Mouse (Mus musculus): ENCODE results near the gene Tbp. TPM values are rescaled to one million over a fixed set of nuclear protein-coding genes. Genes with fewer than 3 reads are reported as not detected.

Gene Tbp
- polyA plus RNA-seq (2014; fragmentation: Illumina TruSeq; extraction: RNeasy Lipid Tissue Mini Kit (QIAGEN cat#74804); ENCODE audit: low read depth, low replicate concordance): 11.9 TPM

DNA sequence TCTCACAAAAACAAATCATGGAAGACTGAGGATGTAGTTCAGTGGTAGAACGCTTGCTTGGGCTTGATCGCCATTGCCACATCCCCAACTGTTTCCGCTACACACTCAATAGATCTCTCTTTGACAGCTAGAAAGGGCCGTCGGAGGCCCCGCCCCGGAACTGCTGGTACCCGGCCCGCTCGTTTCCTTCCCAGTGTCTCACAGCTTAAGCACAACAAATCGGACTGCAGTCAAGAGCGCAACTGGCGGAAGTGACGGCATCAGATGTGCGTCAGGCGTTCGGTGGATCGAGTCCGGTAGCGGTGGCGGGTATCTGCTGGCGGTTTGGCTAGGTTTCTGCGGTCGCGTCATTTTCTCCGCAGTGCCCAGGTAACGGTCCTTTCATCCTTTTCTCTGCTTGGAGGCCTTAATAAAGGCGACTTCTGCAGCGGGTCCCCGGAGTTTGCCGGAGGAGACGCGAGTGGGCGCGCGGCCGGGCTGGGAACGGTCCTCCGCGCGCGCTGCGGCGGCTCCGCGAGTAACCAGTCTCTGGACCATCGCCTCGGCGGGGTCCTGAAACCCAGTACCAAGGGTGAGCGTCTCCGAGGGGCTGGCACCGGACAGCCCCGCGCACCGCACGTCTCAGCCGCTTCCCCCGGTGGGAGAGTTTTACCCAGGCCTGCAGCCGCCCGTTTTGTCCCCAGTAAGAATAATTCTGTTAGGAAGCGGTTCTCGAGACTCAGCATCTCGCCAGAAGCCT, at the start of gene Tbp, which contains the start of gene Psmb1:
TSS of gene Tbp (plus strand) at position 233 of the 739 bp plus-strand sequence.
TSS of gene Psmb1 (minus strand) at position 96 of the 739 bp plus-strand sequence.

DNA sequence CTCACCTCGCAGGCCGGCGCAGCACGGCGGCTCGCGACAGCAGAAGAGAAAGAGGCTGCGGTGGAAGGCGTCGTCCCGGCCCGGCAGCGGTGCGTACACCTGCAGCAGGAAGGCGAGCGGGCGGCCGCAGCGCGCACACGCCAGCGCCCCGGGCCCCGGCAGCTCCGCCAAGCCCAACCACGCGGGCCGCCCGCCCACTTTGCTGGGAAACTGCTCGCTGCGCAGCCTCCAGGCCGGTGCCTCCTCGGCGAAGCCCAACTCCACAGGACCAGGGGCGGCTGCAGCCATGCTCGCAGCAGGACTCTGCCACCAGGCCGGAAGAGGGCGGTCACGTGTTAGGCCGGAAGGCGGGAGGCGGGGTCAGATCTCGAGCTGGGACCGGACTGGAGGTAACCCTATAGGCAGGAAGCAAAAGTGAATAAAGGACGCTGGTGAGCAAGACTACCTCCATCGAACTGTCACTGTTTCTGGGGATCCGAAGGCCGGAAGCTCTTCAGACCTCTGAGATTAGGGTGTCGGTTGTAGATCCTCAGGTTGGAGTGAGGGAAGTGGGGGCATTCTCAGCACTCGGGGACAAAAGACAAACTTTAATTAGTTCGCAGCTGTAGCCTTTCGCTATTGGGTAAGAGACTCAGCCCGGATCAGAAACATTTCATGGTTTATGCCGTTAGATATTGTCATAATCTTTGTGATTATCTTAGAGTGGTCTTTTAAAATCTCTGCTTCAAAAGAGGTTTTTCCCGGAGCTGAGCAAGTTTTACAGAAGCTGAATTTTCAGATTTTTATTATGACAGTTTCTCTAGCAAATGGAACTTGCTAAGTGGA, 27.5 kb downstream of the Tbp start, which contains the start of gene Pdcd2:
TSS of gene Pdcd2 (minus strand) at position 316 of the 825 bp plus-strand sequence.

DNA sequence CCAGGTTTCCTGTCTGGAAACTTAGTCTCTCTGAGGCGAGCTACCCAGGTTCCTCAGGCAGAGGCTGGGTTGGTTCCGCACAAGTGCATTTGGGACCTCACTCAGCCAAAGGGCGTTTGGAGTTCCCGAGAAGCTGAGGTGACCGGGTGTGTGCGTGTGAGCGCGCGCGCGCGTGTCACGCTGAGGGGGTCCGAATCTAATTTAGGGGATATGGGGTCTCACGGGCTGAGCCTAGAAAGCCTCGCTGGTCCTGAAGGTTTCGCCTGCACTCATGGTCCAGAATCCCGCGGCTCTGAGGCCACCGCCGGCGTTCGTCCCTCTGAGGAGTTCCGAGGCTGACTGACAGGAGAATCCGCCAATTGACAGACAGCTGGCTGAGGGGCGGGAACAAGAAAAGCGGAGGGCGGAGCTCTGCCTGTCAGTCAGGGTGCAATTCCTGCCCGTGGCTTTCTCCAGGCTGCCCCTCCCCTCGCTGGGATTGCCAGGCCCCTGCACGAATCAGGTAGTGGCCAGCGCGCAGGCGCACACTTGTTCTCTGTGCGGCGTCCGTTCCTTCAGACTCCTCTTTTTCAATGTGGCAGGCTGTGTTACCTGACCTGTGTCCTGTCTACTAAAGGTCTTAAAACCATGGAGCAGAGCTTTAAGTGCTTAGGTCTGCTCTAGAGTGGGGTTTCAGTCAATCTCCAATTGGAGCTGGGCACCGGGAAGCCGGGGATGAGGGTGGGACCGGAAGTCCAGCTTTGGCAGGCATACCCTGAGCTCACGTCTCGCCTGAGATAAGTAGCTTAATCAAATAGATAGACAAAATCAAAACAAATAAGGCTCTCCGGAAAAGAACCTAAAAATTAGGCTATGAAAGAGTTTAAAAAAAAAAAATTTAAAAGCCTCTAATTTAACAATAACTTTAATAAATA, 64.6 kb downstream of the Tbp start, which contains the start of gene Prdm9:
TSS of gene Prdm9 (minus strand) at position 341 of the 914 bp plus-strand sequence.

Other genes starting within 250 kb of the Tbp start
- 5.2 TPM for gene Dll1, start 123.0 kb upstream of the Tbp start, polyA plus RNA-seq (2014; fragmentation: Illumina TruSeq; extraction: RNeasy Lipid Tissue Mini Kit (QIAGEN cat#74804); ENCODE audit: low read depth, low replicate concordance)
- 16.5 TPM for gene Fam120b, start 103.7 kb upstream of the Tbp start, polyA plus RNA-seq (2014; fragmentation: Illumina TruSeq; extraction: RNeasy Lipid Tissue Mini Kit (QIAGEN cat#74804); ENCODE audit: low read depth, low replicate concordance)
- 115 TPM for gene Psmb1, start 137 bp upstream of the Tbp start, polyA plus RNA-seq (2014; fragmentation: Illumina TruSeq; extraction: RNeasy Lipid Tissue Mini Kit (QIAGEN cat#74804); ENCODE audit: low read depth, low replicate concordance)
- 14.5 TPM for gene Pdcd2, start 27.4 kb downstream of the Tbp start, polyA plus RNA-seq (2014; fragmentation: Illumina TruSeq; extraction: RNeasy Lipid Tissue Mini Kit (QIAGEN cat#74804); ENCODE audit: low read depth, low replicate concordance)
- 4.2 TPM for gene Prdm9, start 64.5 kb downstream of the Tbp start, polyA plus RNA-seq (2014; fragmentation: Illumina TruSeq; extraction: RNeasy Lipid Tissue Mini Kit (QIAGEN cat#74804); ENCODE audit: low read depth, low replicate concordance)
- gene Chd1, start 205.1 kb downstream of the Tbp start, polyA plus RNA-seq (2014; fragmentation: Illumina TruSeq; extraction: RNeasy Lipid Tissue Mini Kit (QIAGEN cat#74804); ENCODE audit: low read depth, low replicate concordance): 8.8 TPM